Mouse (Mus musculus): ENCODE data around the gene Rap1a.
"Not testable (repeated sequence)": the region's sequence is repeated elsewhere in the genome, so short reads cannot be mapped to it uniquely, and the experiment has no call there.

Gene Rap1a

DNA sequence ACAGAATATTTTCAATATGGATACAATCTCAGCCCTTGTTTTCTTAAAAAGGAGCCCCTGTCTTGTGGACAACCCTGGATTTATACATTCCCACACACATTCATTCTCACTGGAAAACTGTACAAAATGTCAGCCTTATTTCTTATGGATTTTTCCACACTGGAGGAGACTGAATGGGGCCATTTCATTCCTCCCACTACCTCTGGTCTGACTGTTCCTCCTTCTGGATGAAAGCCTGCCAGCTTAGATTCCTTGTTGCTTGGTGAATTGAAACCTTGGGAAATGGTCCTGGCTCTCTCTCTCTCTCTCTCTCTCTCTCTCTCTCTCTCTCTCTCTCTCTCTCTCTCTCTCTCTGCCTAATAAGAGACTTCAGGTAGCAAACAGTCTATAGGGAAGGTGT, 88.3 kb downstream of the Rap1a start:
- no peak for DNase-seq

- DNase-seq, result no peak
Observed at GRCm38 (mm10) chr3:105711741-105712140, 89.4 kb downstream of the Rap1a start.

- no peak for DNase-seq
Observed at GRCm38 (mm10) chr3:105710246-105710645, 90.9 kb downstream of the Rap1a start.

GRCm38 (mm10) chr3:105707590-105707989, 93.5 kb downstream of the Rap1a start:
- DNase-seq, result peak; percentile 50

- no peak for DNase-seq
Observed at GRCm38 (mm10) chr3:105706366-105707020, 94.6 kb downstream of the Rap1a start.

DNA sequence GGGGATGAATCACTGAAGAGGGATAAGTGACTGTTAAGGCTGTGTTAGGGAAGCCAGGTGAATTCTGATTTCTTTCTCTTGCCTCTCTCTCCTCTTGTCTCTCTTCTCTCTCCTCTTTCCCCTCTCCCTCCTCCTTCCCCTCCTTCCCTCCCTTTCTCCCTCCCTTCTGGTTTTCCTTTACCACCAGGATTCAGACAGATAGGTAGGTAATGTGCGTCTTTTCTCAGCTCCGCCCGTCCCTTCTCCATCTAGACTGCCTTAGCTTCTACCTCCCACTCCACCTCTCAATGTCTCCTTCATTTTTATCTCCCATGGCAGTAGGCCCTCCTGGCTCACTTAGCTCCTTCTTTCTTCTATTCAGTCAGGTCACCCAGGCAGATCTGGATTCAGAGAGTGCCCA, 95.6 kb downstream of the Rap1a start:
- no peak for DNase-seq

DNA sequence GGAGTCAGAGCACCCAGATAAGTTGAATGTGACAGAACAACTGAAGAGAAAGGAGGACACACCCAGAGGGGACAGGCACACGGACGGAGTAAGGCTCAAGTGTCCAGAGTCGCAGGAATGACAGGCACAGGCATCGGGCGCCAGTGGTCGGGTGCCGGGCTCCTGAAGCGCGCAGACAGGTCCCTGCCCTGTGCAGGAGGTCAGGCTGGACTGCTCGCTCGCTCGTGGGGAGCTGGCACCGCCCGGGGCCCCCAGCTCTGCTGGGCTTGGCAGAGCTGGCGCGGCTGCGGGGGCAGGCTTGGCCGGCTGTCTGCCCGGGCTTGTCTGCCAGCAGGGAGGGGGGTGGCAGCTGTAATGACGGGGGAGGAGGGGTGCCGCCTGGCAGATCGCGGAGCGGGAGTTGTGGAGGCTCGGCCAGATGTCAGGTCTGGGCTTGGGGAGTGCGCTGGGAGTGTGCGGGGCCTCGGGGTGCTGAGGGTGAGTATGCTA, 96.0 kb downstream of the Rap1a start:
- peak; percentile 39 for DNase-seq

- peak; percentile 93 for DNase-seq
Observed at GRCm38 (mm10) chr3:105704031-105705008, 96.8 kb downstream of the Rap1a start, which contains the start of gene Inka2. Inka2 (plus strand) TSS chr3:105704599.

DNA sequence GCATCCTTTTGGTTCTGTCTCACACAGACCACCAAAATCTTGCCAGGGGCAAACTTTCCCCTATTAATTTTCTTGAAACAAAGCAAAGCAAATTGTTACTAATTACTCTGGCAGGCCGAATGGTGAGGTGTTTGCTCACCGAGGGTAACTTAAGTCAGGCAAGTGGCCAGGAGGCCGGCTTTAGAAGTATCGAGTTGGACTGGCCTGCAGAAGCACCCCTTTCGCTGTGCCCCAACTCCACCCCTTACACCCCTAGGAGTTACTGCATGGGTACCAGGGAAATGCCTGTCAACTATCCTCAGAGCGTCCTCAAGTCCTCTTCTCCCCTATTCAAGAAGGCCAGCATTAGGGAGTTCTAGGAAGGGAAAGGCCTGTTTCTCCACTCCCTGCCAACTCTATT, 97.6 kb downstream of the Rap1a start:
- no peak for DNase-seq

GRCm38 (mm10) chr3:105701399-105701798, 99.7 kb downstream of the Rap1a start:
- DNase-seq, result no peak

GRCm38 (mm10) chr3:105700786-105701185, 100.3 kb downstream of the Rap1a start:
- not testable (repeated sequence) for DNase-seq

- DNase-seq, result no peak
Observed at GRCm38 (mm10) chr3:105699241-105699933, 101.7 kb downstream of the Rap1a start.

DNA sequence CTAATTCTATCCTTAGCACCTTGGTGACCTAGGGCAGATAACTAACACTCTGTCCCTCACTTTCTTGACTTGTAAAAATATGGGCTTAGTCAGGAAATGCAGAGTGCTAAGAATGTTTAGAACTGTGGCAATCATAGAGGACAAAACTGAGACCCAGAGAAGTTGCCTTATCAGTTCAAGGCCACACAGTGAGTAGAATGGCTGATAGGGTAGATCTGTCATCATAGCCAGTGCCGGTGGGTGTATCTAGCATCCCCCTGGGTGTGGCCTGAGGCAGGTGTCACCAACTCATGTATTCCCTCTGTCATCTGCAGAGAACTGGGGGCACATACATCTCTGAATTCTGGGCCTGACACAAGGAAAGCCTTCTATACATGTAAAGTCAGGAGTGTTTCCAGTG, 102.8 kb downstream of the Rap1a start:
- no peak for DNase-seq

GRCm38 (mm10) chr3:105697148-105697441, 104.0 kb downstream of the Rap1a start:
- DNase-seq, result no peak

- DNase-seq, result no peak
Observed at GRCm38 (mm10) chr3:105696387-105697147, 104.6 kb downstream of the Rap1a start.

- DNase-seq, result peak; percentile 37
Observed at GRCm38 (mm10) chr3:105695476-105696386, 105.4 kb downstream of the Rap1a start.

DNA sequence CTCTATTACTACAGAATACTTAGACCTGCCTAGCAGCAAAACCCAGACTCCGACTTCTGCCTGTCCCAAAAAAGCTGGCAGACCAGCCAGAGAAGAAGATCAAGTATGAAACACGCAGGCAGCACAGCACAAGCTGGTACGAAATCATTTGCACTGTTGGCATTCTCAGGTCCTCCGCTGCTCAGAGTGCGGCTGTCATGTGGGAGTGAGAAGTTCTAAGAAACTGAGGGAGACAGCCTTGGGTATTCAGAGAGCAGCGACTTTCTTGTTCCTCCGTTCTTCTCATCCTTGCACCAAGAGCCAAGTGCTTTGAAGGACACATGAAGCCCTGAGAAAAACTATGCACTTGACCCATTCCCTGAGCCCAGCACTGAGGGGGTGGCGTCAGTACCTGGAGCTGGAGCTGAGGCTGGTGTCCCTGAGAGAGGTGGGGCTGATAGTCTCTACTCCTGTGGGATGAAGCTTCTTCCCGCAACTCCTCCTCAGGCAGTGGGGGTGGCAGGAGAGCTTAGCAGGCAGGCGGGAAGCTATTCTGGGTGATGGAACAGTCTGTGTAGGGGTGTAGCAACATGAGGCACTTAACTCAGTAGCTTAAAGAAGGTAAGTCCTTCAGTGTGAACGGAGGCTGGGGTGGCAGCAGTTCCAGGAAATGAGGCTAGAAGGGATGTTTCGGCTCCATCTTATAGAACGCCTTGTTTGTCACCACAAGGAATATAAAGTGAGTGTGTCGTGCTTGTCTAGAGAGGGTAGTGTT, 107.6 kb downstream of the Rap1a start:
- no peak for DNase-seq

GRCm38 (mm10) chr3:105688536-105688935, 112.6 kb downstream of the Rap1a start:
- no peak for DNase-seq

- DNase-seq, result peak; percentile 99
Observed at GRCm38 (mm10) chr3:105687324-105688060, 113.6 kb downstream of the Rap1a start, which contains the start of gene Ddx20. Ddx20 (minus strand) TSS chr3:105687574.

All from embryo, embryonic 11 days (tissue).